Mouse (Mus musculus) MEL (cell line): ENCODE measurements at regions not wholly inside any gene's neighbourhood (a gene's known extent, or its start where the extent isn't known, plus 50 kb on each side); places are given as distances from the start of the nearest gene placed in this dataset.

Experiments used
- DNase-seq: peaks from one replicate; pipeline ENCODE4 v3.0.0; 2011; ENCODE audit warnings: low read depth, low spot score
- H3K27ac ChIP-seq: 2 replicates; pipeline ENCODE4 v1.5.1; 2012; ENCODE audit warnings: low read depth, mild to moderate bottlenecking, control low read depth, low read length, moderate library complexity; ENCODE audit not compliant: control insufficient read depth
- H3K27me3 ChIP-seq, 2 experiments: fragments of 150-350 bp in 1 of 2; sonication (generic) in 1 of 2; 2 replicates each; pipeline ENCODE4 v1.6.1; 2012; ENCODE audit warnings: low read length in 2 of 2, mild to moderate bottlenecking in 2 of 2, improper control_type of control experiment in 1 of 2, moderate library complexity in 1 of 2; ENCODE audit not compliant: insufficient read depth in 2 of 2, control insufficient read depth in 1 of 2
- H3K36me3 ChIP-seq, 2 experiments: 2 replicates each; pipeline ENCODE4 v1.6.1; 2012 to 2014; ENCODE audit warnings: low read length in 2 of 2, improper control_type of control experiment in 1 of 2, inconsistent platforms in 1 of 2, mild to moderate bottlenecking in 1 of 2; ENCODE audit not compliant: insufficient read depth in 2 of 2, control insufficient read depth in 1 of 2
- H3K4me1 ChIP-seq, 2 experiments: fragments of 150-350 bp in 1 of 2; sonication (generic) in 1 of 2; 2 replicates each; pipeline ENCODE4 v1.6.1; 2012; ENCODE audit warnings: low read length in 2 of 2, improper control_type of control experiment in 1 of 2, mild to moderate bottlenecking in 1 of 2; ENCODE audit not compliant: insufficient read depth in 2 of 2, control insufficient read depth in 1 of 2
- H3K4me3 ChIP-seq, 2 experiments: fragments of 150-350 bp in 1 of 2; sonication (generic) in 1 of 2; 2 replicates each; pipeline ENCODE4 v1.5.1; 2012; ENCODE audit warnings: low read depth in 2 of 2, low read length in 2 of 2, mild to moderate bottlenecking in 2 of 2, moderate library complexity in 2 of 2, control low read depth in 1 of 2, improper control_type of control experiment in 1 of 2; ENCODE audit not compliant: control insufficient read depth in 1 of 2, insufficient read depth in 1 of 2
- H3K79me2 ChIP-seq: 2 replicates; pipeline ENCODE4 v1.6.1; 2012; ENCODE audit warnings: mild to moderate bottlenecking, low read length, moderate library complexity; ENCODE audit not compliant: control insufficient read depth, poor library complexity, insufficient read depth
- H3K9ac ChIP-seq: 2 replicates; pipeline ENCODE4 v1.6.1; 2012; ENCODE audit warnings: low read depth, mild to moderate bottlenecking, control low read depth, low read length, moderate library complexity; ENCODE audit not compliant: control insufficient read depth, poor library complexity, severe bottlenecking
- H3K9me3 ChIP-seq: fragments of 150-350 bp; sonication (generic); replicated peaks from 2 replicates; pipeline ENCODE4 v1.6.1; 2012; ENCODE audit warnings: mild to moderate bottlenecking, low read length, improper control_type of control experiment, moderate library complexity; ENCODE audit not compliant: insufficient read depth
- BHLHE40 ChIP-seq: IDR thresholded peaks from 2 replicates; pipeline ENCODE4 v1.6.1; 2012; ENCODE audit warnings: low read depth, mild to moderate bottlenecking, inconsistent platforms, low read length, improper control_type of control experiment, borderline replicate concordance
- CHD1 ChIP-seq: IDR thresholded peaks from 2 replicates; pipeline ENCODE4 v1.6.1; 2012; ENCODE audit warnings: low read depth, mild to moderate bottlenecking, inconsistent platforms, low read length, improper control_type of control experiment
- CHD2 ChIP-seq: IDR thresholded peaks from 2 replicates; pipeline ENCODE4 v1.6.1; 2011; ENCODE audit warnings: low read length, improper control_type of control experiment
- CTCF ChIP-seq, 3 experiments: IDR thresholded peaks in 2 of 3; conservative IDR thresholded peaks in 1 of 3; 2 replicates each; pipeline ENCODE4 v1.5.1; 2011 to 2012; ENCODE audit warnings: low read length in 3 of 3, low read depth in 2 of 3, mild to moderate bottlenecking in 2 of 3, improper control_type of control experiment in 1 of 3, inconsistent platforms in 1 of 3, mixed read lengths in 1 of 3, moderate library complexity in 1 of 3; ENCODE audit not compliant: control insufficient read depth in 1 of 3, insufficient read depth in 1 of 3, poor library complexity in 1 of 3, severe bottlenecking in 1 of 3
- HCFC1 ChIP-seq: IDR thresholded peaks from 2 replicates; pipeline ENCODE4 v1.6.1; 2012; ENCODE audit warnings: low read depth, mild to moderate bottlenecking, inconsistent platforms, low read length, improper control_type of control experiment, moderate library complexity
- JUND ChIP-seq: IDR thresholded peaks from 2 replicates; pipeline ENCODE4 v1.6.1; 2011; ENCODE audit warnings: low read depth, mild to moderate bottlenecking, improper control_type of control experiment, low read length
- KAT2A ChIP-seq: conservative IDR thresholded peaks from 2 replicates; pipeline ENCODE4 v1.6.1; 2012; ENCODE audit warnings: low read depth, low read length, improper control_type of control experiment, inconsistent platforms
- MAZ ChIP-seq: IDR thresholded peaks from 2 replicates; pipeline ENCODE4 v1.6.1; 2012; ENCODE audit warnings: low read depth, mild to moderate bottlenecking, inconsistent platforms, low read length, improper control_type of control experiment
- MEF2A ChIP-seq: IDR thresholded peaks from 2 replicates; pipeline ENCODE4 v1.6.1; 2014; ENCODE audit warnings: low read depth, mild to moderate bottlenecking, inconsistent platforms, low read length, improper control_type of control experiment; ENCODE audit not compliant: poor library complexity, insufficient replicate concordance, severe bottlenecking; ENCODE audit errors: extremely low read depth
- MXI1 ChIP-seq: IDR thresholded peaks from 2 replicates; pipeline ENCODE4 v1.6.1; 2011; ENCODE audit warnings: mild to moderate bottlenecking, low read depth, low read length, improper control_type of control experiment
- MYC ChIP-seq: IDR thresholded peaks from 2 replicates; pipeline ENCODE4 v1.6.1; 2011; ENCODE audit warnings: low read depth, mild to moderate bottlenecking, low read length, improper control_type of control experiment, moderate library complexity
- NRF1 ChIP-seq: IDR thresholded peaks from 2 replicates; pipeline ENCODE4 v1.6.1; 2014; ENCODE audit warnings: low read depth, mild to moderate bottlenecking, inconsistent platforms, low read length, improper control_type of control experiment, moderate library complexity; ENCODE audit not compliant: poor library complexity, insufficient read depth, severe bottlenecking
- POLR2A ChIP-seq, 2 experiments: IDR thresholded peaks; 2 replicates each; pipeline ENCODE4 v1.6.1; 2011 to 2012; ENCODE audit warnings: low read length in 2 of 2, mild to moderate bottlenecking in 2 of 2, control low read depth in 1 of 2, improper control_type of control experiment in 1 of 2, low read depth in 1 of 2, moderate library complexity in 1 of 2; ENCODE audit not compliant: control insufficient read depth in 1 of 2, insufficient read depth in 1 of 2, poor library complexity in 1 of 2
- POLR2AphosphoS2 ChIP-seq: IDR thresholded peaks from 2 replicates; pipeline ENCODE4 v1.6.1; 2011; ENCODE audit warnings: low read length, improper control_type of control experiment
- RAD21 ChIP-seq: IDR thresholded peaks from 2 replicates; pipeline ENCODE4 v1.6.1; 2011; ENCODE audit warnings: mild to moderate bottlenecking, low read depth, low read length, improper control_type of control experiment
- RCOR1 ChIP-seq: IDR thresholded peaks from 2 replicates; pipeline ENCODE4 v1.6.1; 2012; ENCODE audit warnings: low read depth, mild to moderate bottlenecking, inconsistent platforms, low read length, improper control_type of control experiment
- TAL1 ChIP-seq: IDR thresholded peaks from 2 replicates; pipeline ENCODE4 v1.6.1; 2012; ENCODE audit warnings: mild to moderate bottlenecking, inconsistent platforms, low read length, moderate library complexity, mixed read lengths
- TBP ChIP-seq: IDR thresholded peaks from 2 replicates; pipeline ENCODE4 v1.8.0; 2011; ENCODE audit warnings: low read depth, low read length, improper control_type of control experiment
- TCF12 ChIP-seq: IDR thresholded peaks from 2 replicates; pipeline ENCODE4 v1.6.1; 2014; ENCODE audit warnings: low read depth, mild to moderate bottlenecking, inconsistent platforms, low read length, improper control_type of control experiment, moderate library complexity
- UBTF ChIP-seq: IDR thresholded peaks from 2 replicates; pipeline ENCODE4 v1.6.1; 2012; ENCODE audit warnings: low read depth, mild to moderate bottlenecking, inconsistent platforms, low read length, improper control_type of control experiment, moderate library complexity, borderline replicate concordance; ENCODE audit not compliant: insufficient read depth
- USF1 ChIP-seq: IDR thresholded peaks from 2 replicates; pipeline ENCODE4 v1.6.1; 2014; ENCODE audit warnings: low read depth, mild to moderate bottlenecking, inconsistent platforms, low read length, improper control_type of control experiment, moderate library complexity
- USF2 ChIP-seq, 2 experiments: IDR thresholded peaks; 2 replicates each; pipeline ENCODE4 v1.6.1; 2011 to 2012; ENCODE audit warnings: improper control_type of control experiment in 2 of 2, low read length in 2 of 2, borderline replicate concordance in 1 of 2, inconsistent platforms in 1 of 2, low read depth in 1 of 2, mild to moderate bottlenecking in 1 of 2; ENCODE audit not compliant: insufficient read depth in 1 of 2
- ZC3H11A ChIP-seq: IDR thresholded peaks from 2 replicates; pipeline ENCODE4 v1.6.1; 2012; ENCODE audit warnings: low read depth, mild to moderate bottlenecking, inconsistent platforms, low read length, improper control_type of control experiment
- ZNF384 ChIP-seq: IDR thresholded peaks from 2 replicates; pipeline ENCODE4 v1.6.1; 2012; ENCODE audit warnings: low read depth, mild to moderate bottlenecking, inconsistent platforms, low read length, improper control_type of control experiment

- no peaks in the 10 kb centered on the region for H3K36me3 ChIP-seq
- DNase-seq, result no peak
- H3K9me3 ChIP-seq, result no peaks in the 10 kb centered on the region
- H3K4me3 ChIP-seq, result no peak overlapping the region
- no peaks in the 10 kb centered on the region for H3K27me3 ChIP-seq
- no peak overlapping the region for H3K9ac ChIP-seq
- H3K4me1 ChIP-seq, result no peaks in the 10 kb centered on the region
- H3K79me2 ChIP-seq, result no peaks in the 10 kb centered on the region
- H3K27ac ChIP-seq, result no peak overlapping the region
- no peak for TF ChIP-seq MEF2A
- no peak for TF ChIP-seq RAD21
- TF ChIP-seq TCF12, result no peak
- no peak for TF ChIP-seq USF1
- no peak for TF ChIP-seq ZNF384
- no peak for TF ChIP-seq KAT2A
- TF ChIP-seq MAZ, result no peak
- no peak for TF ChIP-seq NRF1
- no peak for TF ChIP-seq MYC
- TF ChIP-seq ZC3H11A, result no peak
- TF ChIP-seq UBTF, result no peak
- TF ChIP-seq POLR2A (IDR thresholded peaks at IDR 0.05; ENCODE audit: control insufficient read depth in 1 of 2, insufficient read depth in 1 of 2, low read depth in 1 of 2, low read length in 2 of 2, poor library complexity in 1 of 2), result no peak
- no peak for TF ChIP-seq CHD1
- no peak for TF ChIP-seq HCFC1
- TF ChIP-seq USF2 (IDR thresholded peaks at IDR 0.05; ENCODE audit: borderline replicate concordance in 1 of 2, insufficient read depth in 1 of 2, low read depth in 1 of 2, low read length in 2 of 2), result no peak
- no peak for TF ChIP-seq TBP
- TF ChIP-seq CHD2, result no peak
- TF ChIP-seq POLR2AphosphoS2, result no peak
These were observed 343.2 kb downstream of the Gm49356 start for GRCm38 (mm10) chr15:59232290-59232689.

GRCm38 (mm10) chr15:59237446-59238161 lies 348.5 kb downstream of the Gm49356 start:
- H3K9ac ChIP-seq, result no peak overlapping the region
- TF ChIP-seq BHLHE40, result no peak
- TF ChIP-seq JUND, result no peak
- TF ChIP-seq ZNF384, result no peak
- no peak for TF ChIP-seq NRF1
- no peak for TF ChIP-seq RCOR1
- TF ChIP-seq KAT2A, result no peak
- no peak for TF ChIP-seq USF2 (IDR thresholded peaks at IDR 0.05; ENCODE audit: borderline replicate concordance in 1 of 2, insufficient read depth in 1 of 2, low read depth in 1 of 2, low read length in 2 of 2)
- TF ChIP-seq TAL1, result no peak
- TF ChIP-seq MXI1, result no peak
- TF ChIP-seq CTCF (IDR thresholded peaks at IDR 0.05 in 2 of 3, conservative IDR thresholded peaks at IDR 0.05 in 1 of 3; ENCODE audit: control insufficient read depth in 1 of 3, insufficient read depth in 1 of 3, low read depth in 2 of 3, low read length in 3 of 3, poor library complexity in 1 of 3, severe bottlenecking in 1 of 3), result no peak
- TF ChIP-seq CHD1, result no peak
- peaks cover 3 to 5% of the 10 kb centered on the region in 2 experiments; a peak in 3 of 4 replicates for H3K27me3 ChIP-seq
- H3K36me3 ChIP-seq, result no peaks in the 10 kb centered on the region
- H3K4me3 ChIP-seq, result no peak overlapping the region
- no peaks in the 10 kb centered on the region for H3K4me1 ChIP-seq
- H3K9me3 ChIP-seq, result no peaks in the 10 kb centered on the region
- DNase-seq, result no peak
- H3K79me2 ChIP-seq, result no peaks in the 10 kb centered on the region
- no peak overlapping the region for H3K27ac ChIP-seq
